Mouse (Mus musculus) stomach, embryonic 16.5 days (tissue): ENCODE results near the gene Slk. TPM values are rescaled to one million over a fixed set of nuclear protein-coding genes. Genes with fewer than 3 reads are reported as not detected.

ENCODE experiments used
- ATAC-seq: fragments of 200-750 bp; cut with Nextera tagmentation; 2 replicates; pipeline ENCODE4 v1.8.0; 2017; ENCODE audit warnings: moderate number of reproducible peaks, moderate TSS enrichment; ENCODE audit not compliant: insufficient read depth, low FRiP score
- H3K27ac ChIP-seq: fragments of 300-500 bp; sonication (generic); 2 replicates; pipeline ENCODE4 v1.5.1; 2014; ENCODE audit warnings: low read length
- H3K27me3 ChIP-seq: fragments of 300-500 bp; sonication (generic); 2 replicates; pipeline ENCODE4 v1.6.1; 2014; ENCODE audit warnings: low read length, control low read depth, mixed read lengths; ENCODE audit not compliant: control insufficient read depth, insufficient read depth
- H3K36me3 ChIP-seq: fragments of 300-500 bp; sonication (generic); 2 replicates; pipeline ENCODE4 v1.6.1; 2014; ENCODE audit warnings: low read length; ENCODE audit not compliant: control insufficient read depth, insufficient read depth
- H3K4me1 ChIP-seq: fragments of 300-500 bp; sonication (generic); 2 replicates; pipeline ENCODE4 v1.6.1; 2014; ENCODE audit warnings: low read length, control low read depth, mixed read lengths; ENCODE audit not compliant: control insufficient read depth, insufficient read depth
- H3K4me2 ChIP-seq: fragments of 300-500 bp; sonication (generic); 2 replicates; pipeline ENCODE4 v1.6.1; 2014; ENCODE audit warnings: low read depth, low read length, mixed read lengths
- H3K4me3 ChIP-seq: fragments of 300-500 bp; sonication (generic); replicated peaks from 2 replicates; pipeline ENCODE4 v1.5.1; 2014; ENCODE audit warnings: mild to moderate bottlenecking, low read length
- H3K9ac ChIP-seq: fragments of 300-500 bp; sonication (generic); 2 replicates; pipeline ENCODE4 v1.6.1; 2014; ENCODE audit warnings: low read length
- H3K9me3 ChIP-seq: fragments of 300-500 bp; sonication (generic); replicated peaks from 2 replicates; pipeline ENCODE4 v1.6.1; 2016; ENCODE audit warnings: low read length, control low read depth; ENCODE audit not compliant: control insufficient read depth
- WGBS: fragments of 180-500 bp; shearing (Covaris S2); extraction: QIAGEN DNeasy Blood & Tissue Kit; methylation state at CpG from one replicate; pipeline ENCODE4 v1.1.7; 2014; 5-methylcytosine and 5-hydroxymethylcytosine counted together
- polyA plus RNA-seq: library from polyadenylated mRNA; unstranded; fragments of >200 nt; fragmentation: Nextera tagmentation; extraction: Ambion mirVana; gene quantifications from 2 replicates; pipeline ENCODE4 v1.2.1, GENCODE M21; 2015

Gene Slk
- polyA plus RNA-seq, 1 experiment from 2014 or later, result 18.8 TPM

GRCm38 (mm10) chr19:47542441-47542840 lies 37.0 kb upstream of the Slk start:
- Histone ChIP-seq H3K27ac (no peak overlapping the region), H3K4me2 (no peak overlapping the region), H3K36me3 (no peaks in the 10 kb centered on the region), H3K4me3 (no peak overlapping the region), H3K4me1 (peaks cover 17% of the 10 kb centered on the region), H3K9me3 (no peaks in the 10 kb centered on the region), H3K9ac (no peak overlapping the region), H3K27me3 (no peaks in the 10 kb centered on the region)
- no peak for ATAC-seq
- WGBS, result 68% methylated on average over 7 of the region's 7 CpGs

DNA sequence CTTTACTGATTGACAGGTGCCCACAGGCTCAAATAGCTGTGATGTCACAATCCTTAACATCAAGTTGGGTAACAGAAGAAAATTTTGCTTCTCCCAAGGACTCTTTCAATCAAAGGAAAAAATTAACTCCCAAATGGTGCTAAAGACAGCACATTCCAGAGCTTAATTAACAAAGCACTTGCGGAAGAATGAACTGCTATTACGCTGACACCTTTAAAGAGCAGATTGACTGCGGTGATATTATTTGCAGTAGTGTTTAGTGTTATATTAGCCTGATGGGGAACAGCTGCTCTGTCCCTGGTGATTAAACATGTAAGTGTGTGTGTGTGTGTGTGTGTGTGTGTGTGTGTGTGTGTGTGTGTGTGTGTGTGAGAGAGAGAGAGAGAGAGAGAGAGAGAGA lies 34.4 kb upstream of the Slk start:
- H3K27ac ChIP-seq, result no peak overlapping the region
- no peak for ATAC-seq
- no peaks in the 10 kb centered on the region for H3K9me3 ChIP-seq
- H3K4me3 ChIP-seq, result no peak overlapping the region
- no peak overlapping the region for H3K4me2 ChIP-seq
- H3K4me1 ChIP-seq, result no peaks in the 10 kb centered on the region
- H3K9ac ChIP-seq, result no peak overlapping the region
- WGBS, result 30% methylated on average over 3 of the region's 3 CpGs
- H3K36me3 ChIP-seq, result no peaks in the 10 kb centered on the region
- H3K27me3 ChIP-seq, result no peaks in the 10 kb centered on the region

DNA sequence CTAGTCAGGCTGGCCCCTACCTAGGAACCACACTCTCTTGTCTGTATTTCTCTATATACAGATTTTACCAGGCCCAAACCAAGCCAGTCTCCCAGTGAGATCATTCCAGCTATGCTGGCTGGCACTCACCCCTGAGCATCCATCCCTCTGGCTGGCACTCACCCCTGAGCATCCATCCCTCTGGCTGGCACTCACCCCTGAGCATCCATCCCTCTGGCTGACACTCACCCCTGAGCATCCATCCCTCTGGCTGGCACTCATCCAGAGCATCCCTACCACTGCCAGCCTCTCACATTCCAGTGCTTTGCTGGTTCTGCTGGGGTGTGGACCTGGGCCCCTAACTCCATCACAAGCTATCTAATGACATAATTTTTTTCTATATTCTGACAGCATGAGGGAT lies 34.0 kb upstream of the Slk start:
- no peak for ATAC-seq
- H3K36me3 ChIP-seq, result no peaks in the 10 kb centered on the region
- no peaks in the 10 kb centered on the region for H3K27me3 ChIP-seq
- no peaks in the 10 kb centered on the region for H3K9me3 ChIP-seq
- no peak overlapping the region for H3K27ac ChIP-seq
- H3K4me3 ChIP-seq, result no peak overlapping the region
- no peaks in the 10 kb centered on the region for H3K4me1 ChIP-seq
- H3K9ac ChIP-seq, result no peak overlapping the region
- H3K4me2 ChIP-seq, result no peak overlapping the region

- no peaks in the 10 kb centered on the region for H3K27me3 ChIP-seq
- H3K9me3 ChIP-seq, result no peaks in the 10 kb centered on the region
- no peak overlapping the region for H3K4me3 ChIP-seq
- H3K36me3 ChIP-seq, result no peaks in the 10 kb centered on the region
- no peak; the same call in 1 of the 2 replicates for ATAC-seq
- no peaks in the 10 kb centered on the region for H3K4me1 ChIP-seq
- H3K4me2 ChIP-seq, result no peak overlapping the region
- H3K27ac ChIP-seq, result no peak overlapping the region
- WGBS, result 82% methylated on average over 11 of the region's 11 CpGs
- no peak overlapping the region for H3K9ac ChIP-seq
Measured at GRCm38 (mm10) chr19:47548432-47549076, 30.9 kb upstream of the Slk start.

DNA sequence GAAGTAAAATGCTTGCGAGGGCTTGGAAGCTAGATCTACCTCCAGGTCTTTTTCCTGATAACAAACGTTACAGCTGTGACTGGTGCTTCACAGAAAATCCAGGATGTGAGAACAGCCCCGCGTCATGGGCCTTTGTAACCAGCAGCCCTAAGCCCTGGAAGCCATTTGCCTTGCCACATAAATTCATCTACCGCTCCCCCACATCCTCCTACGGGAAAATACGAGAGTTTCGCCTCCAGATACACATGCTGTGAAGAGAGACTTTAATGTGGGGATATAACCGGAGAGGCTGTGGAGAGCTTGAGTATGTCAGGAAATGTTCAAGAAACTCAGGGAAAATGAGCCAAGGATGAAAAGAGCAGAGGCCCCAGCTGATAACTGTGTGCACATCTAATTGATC lies 30.3 kb upstream of the Slk start:
- Histone ChIP-seq H3K4me1 (no peaks in the 10 kb centered on the region), H3K4me3 (no peak overlapping the region), H3K27ac (no peak overlapping the region), H3K27me3 (no peaks in the 10 kb centered on the region), H3K9ac (no peak overlapping the region), H3K36me3 (no peaks in the 10 kb centered on the region), H3K4me2 (no peak overlapping the region), H3K9me3 (no peaks in the 10 kb centered on the region)
- no peak for ATAC-seq
- 75% methylated on average over 9 of the region's 9 CpGs for WGBS

DNA sequence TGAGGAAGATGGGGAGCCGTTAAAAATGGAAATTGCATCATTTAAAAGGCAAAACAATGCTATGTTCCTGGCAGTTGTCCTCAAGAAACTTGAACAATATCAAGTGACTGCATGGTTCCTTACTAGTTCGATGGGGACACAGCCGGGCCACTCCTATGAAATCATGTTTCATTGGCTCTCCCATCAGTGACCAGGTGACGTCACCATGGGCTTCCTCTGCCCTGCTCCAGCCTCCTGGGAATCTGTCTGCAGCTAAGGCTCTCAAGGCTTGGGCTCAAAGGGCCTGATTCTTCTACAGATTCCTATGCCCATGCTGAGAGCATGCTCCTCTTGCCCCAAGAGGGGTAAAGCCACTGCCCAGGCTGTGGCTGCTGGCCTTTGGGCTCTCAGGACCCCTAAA lies 29.9 kb upstream of the Slk start:
- Histone ChIP-seq H3K4me1 (no peaks in the 10 kb centered on the region), H3K4me3 (no peak overlapping the region), H3K9ac (no peak overlapping the region), H3K4me2 (no peak overlapping the region), H3K36me3 (no peaks in the 10 kb centered on the region), H3K9me3 (no peaks in the 10 kb centered on the region), H3K27ac (no peak overlapping the region), H3K27me3 (no peaks in the 10 kb centered on the region)
- WGBS, result 83% methylated on average over 4 of the region's 4 CpGs
- ATAC-seq, result no peak

- H3K27me3 ChIP-seq, result no peaks in the 10 kb centered on the region
- WGBS, result 58% methylated on average over 5 of the region's 5 CpGs
- no peak for ATAC-seq
- H3K4me1 ChIP-seq, result peaks cover 18% of the 10 kb centered on the region
- no peaks in the 10 kb centered on the region for H3K36me3 ChIP-seq
- H3K4me2 ChIP-seq, result no peak overlapping the region
- peak overlapping the region; percentile 25; the same call in 1 of the 2 replicates for H3K27ac ChIP-seq
- no peak overlapping the region for H3K4me3 ChIP-seq
- no peaks in the 10 kb centered on the region for H3K9me3 ChIP-seq
- no peak overlapping the region for H3K9ac ChIP-seq
Measured at GRCm38 (mm10) chr19:47559145-47559544, 20.3 kb upstream of the Slk start.

DNA sequence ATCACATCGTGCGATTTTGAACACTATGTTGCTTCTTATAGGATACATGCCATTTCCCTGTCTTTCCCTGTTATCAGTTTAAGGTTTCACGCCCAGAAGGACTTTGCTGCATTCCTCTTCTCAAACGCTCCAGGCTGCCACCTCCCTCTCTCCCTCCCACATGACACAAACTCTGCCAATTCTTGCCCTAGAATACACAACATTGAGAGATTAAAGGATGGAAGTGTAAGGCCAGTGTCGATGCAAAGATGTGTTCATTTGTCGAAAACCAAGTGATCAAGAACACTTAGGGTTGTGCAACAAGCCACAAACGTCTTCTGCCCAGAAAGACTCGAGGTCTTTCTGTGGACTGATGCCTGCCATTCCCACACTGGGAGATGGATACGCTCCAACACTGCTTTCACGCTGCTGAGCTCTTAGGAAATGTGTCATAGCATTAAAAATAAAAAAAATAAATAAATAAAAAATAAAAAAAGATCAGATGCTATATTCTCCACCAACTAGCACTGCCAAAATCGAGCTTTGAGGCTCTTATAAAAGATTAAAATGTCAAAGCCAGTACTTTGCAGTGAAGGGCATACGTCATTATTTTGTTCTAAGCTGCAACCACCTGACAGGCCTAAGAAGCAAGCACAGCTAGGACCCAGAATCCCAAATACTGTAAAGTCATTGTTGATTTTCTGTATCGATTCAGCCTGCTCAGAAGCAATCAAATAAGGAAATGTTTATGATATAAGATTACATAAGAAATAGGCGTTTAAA lies 19.5 kb upstream of the Slk start:
- Histone ChIP-seq H3K36me3 (no peaks in the 10 kb centered on the region), H3K9ac (no peak overlapping the region), H3K27me3 (no peaks in the 10 kb centered on the region), H3K4me1 (peaks cover 18% of the 10 kb centered on the region), H3K4me3 (no peak overlapping the region), H3K4me2 (peak overlapping the region; percentile 27; the same call in 1 of the 2 replicates), H3K27ac (peak overlapping the region; percentile 82), H3K9me3 (no peaks in the 10 kb centered on the region)
- peak; percentile 27; the same call in 1 of the 2 replicates for ATAC-seq
- 50% methylated on average over 14 of the region's 14 CpGs for WGBS

DNA sequence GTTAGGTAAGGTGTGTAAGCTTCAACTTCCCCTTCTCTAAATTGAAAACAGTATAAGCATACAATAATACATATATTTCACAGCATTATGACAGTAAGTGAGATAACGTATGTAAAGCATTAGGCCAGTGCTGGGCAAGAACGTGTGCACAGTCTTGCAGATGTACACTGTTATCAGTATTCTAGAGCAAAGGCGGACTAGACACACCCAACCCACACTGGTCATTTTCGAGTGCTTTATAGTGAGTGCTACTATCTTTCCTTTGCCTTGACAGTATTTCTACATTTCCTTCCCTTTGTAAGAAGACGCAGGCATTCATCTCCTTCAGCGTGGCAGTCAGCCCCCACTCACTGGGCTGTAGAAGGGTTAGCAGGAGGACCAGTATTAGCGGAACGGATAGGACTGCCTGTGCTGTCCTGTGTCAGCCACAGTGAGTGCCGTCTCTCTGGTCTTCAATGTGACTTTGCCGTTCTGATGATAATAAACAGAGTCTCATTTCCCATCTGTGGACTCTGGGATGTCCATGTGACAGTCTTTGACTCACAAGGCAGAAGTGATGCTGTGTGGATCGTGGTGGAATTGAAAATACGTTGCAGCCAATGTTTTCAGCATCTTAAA lies 18.8 kb upstream of the Slk start:
- Histone ChIP-seq H3K27me3 (no peaks in the 10 kb centered on the region), H3K9ac (no peak overlapping the region), H3K4me2 (no peak overlapping the region), H3K4me3 (no peak overlapping the region), H3K9me3 (no peaks in the 10 kb centered on the region), H3K27ac (peak overlapping the region; percentile 63), H3K4me1 (peaks cover 22% of the 10 kb centered on the region), H3K36me3 (no peaks in the 10 kb centered on the region)
- ATAC-seq, result 0 out of 2 replicates have a peak, but pooled peaks have one; percentile 10
- WGBS, result 64% methylated on average over 12 of the region's 12 CpGs
